21 mouse cellular contexts compared by ENCODE assay signal in the genomic region with DNA sequence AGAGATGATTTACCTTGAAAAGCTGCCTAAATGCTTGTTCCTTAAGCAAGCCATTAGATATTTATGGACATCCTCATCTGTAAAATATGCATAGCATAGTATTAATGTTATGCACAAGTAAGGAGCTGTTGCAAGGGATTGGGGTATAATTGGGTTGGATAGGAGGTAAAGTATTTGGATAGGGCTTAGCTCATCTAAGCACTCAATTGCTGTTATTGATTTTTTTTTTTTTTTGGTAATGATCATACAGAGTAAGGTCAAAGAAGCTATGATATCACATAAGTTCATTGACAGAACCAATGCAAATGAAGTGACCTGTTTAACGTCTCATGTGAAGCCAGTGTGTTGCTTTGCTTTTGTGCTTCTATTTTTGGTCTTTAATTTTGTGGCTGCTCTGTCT. TPM values are rescaled to one million over a fixed set of nuclear protein-coding genes. Genes with fewer than 3 reads are reported as not detected.
DNase-seq lines count a peak whose midpoint lies in the region; ATAC-seq and TF ChIP-seq lines count a peak whose summit lies in the region.
"Had no signal": no experiment of that assay in that cellular context is flagged by ENCODE, and none has a peak within 500 bp of the region (broad histone marks: within the 10 kb centered on the region; RNA-seq: fewer than 3 reads in every experiment).

No protein-coding gene starts in this region.

- no peak for DNase-seq in liver, postnatal 0 days
- DNase-seq in liver: no peak
- peak; percentile 14 for DNase-seq in midbrain, embryonic 11.5 days (ENCODE audit: low spot score, missing footprints)
- no peak for DNase-seq in midbrain, postnatal 0 days (ENCODE audit: low spot score)
- DNase-seq in stomach, postnatal 0 days (ENCODE audit: low spot score): no peak
- DNase-seq: adrenal gland, adult 2 months; adrenal gland, adult 8-10 months; adrenal gland, postnatal 10 days; adrenal gland, postnatal 14 days; adrenal gland, postnatal 25 days; adrenal gland, postnatal 36 days; B cell, adult 2 months; cerebellum, adult 11 months; cerebellum, adult 11-12 months; cerebellum, adult 18-20 months had no signal

- H3K4me3 ChIP-seq in liver, postnatal 0 days (ENCODE audit: low read depth, low read length): no peak overlapping the region
- H3K4me3 ChIP-seq in midbrain, embryonic 11.5 days (ENCODE audit: low read depth, low read length): no peak overlapping the region
- no peak overlapping the region for H3K4me3 ChIP-seq in midbrain, postnatal 0 days (ENCODE audit: low read depth, low read length)
- no peak overlapping the region for H3K4me3 ChIP-seq in stomach, embryonic 16.5 days (replicated peaks; ENCODE audit: low read length)
- H3K4me3 ChIP-seq in stomach, postnatal 0 days (ENCODE audit: low read depth, low read length): no peak overlapping the region

- no peak for TF ChIP-seq CTCF in liver, postnatal 0 days (IDR thresholded peaks at IDR 0.05; ENCODE audit: low read depth)
- TF ChIP-seq CTCF in midbrain, postnatal 0 days (IDR thresholded peaks at IDR 0.05): no peak
- no peak for TF ChIP-seq CTCF in stomach, postnatal 0 days (IDR thresholded peaks at IDR 0.05; ENCODE audit: low read depth)

- no peaks in the 10 kb centered on the region; the same call in 1 of the 2 replicates for H3K4me1 ChIP-seq in liver, postnatal 0 days (ENCODE audit: insufficient read depth)
- no peaks in the 10 kb centered on the region for H3K4me1 ChIP-seq in midbrain, embryonic 11.5 days (ENCODE audit: control insufficient read depth, insufficient read depth, low read length)
- no peaks in the 10 kb centered on the region for H3K4me1 ChIP-seq in midbrain, postnatal 0 days (ENCODE audit: insufficient read depth, low read length)
- H3K4me1 ChIP-seq in stomach, embryonic 16.5 days (ENCODE audit: control insufficient read depth, insufficient read depth, low read length): peaks cover 8% of the 10 kb centered on the region
- no peaks in the 10 kb centered on the region for H3K4me1 ChIP-seq in stomach, postnatal 0 days (replicated peaks; ENCODE audit: control insufficient read depth, insufficient read depth)

- no peak overlapping the region for H3K4me2 ChIP-seq in liver, postnatal 0 days (ENCODE audit: low read depth, low read length)
- no peak overlapping the region for H3K4me2 ChIP-seq in midbrain, embryonic 11.5 days
- H3K4me2 ChIP-seq in midbrain, postnatal 0 days (ENCODE audit: low read depth, low read length, poor library complexity, severe bottlenecking): no peak overlapping the region
- H3K4me2 ChIP-seq in stomach, embryonic 16.5 days (ENCODE audit: low read depth, low read length): no peak overlapping the region
- H3K4me2 ChIP-seq in stomach, postnatal 0 days (replicated peaks; ENCODE audit: low read depth): no peak overlapping the region

- no peaks in the 10 kb centered on the region for H3K9me3 ChIP-seq in liver, postnatal 0 days (ENCODE audit: low read length)
- no peaks in the 10 kb centered on the region for H3K9me3 ChIP-seq in midbrain, embryonic 11.5 days (ENCODE audit: control insufficient read depth, low read length)
- no peaks in the 10 kb centered on the region for H3K9me3 ChIP-seq in midbrain, postnatal 0 days (ENCODE audit: low read length)
- H3K9me3 ChIP-seq in stomach, embryonic 16.5 days (replicated peaks; ENCODE audit: control insufficient read depth, low read length): no peaks in the 10 kb centered on the region
- no peaks in the 10 kb centered on the region for H3K9me3 ChIP-seq in stomach, postnatal 0 days (ENCODE audit: control insufficient read depth, low read length)

- no peak for TF ChIP-seq EP300 in liver, postnatal 0 days (IDR thresholded peaks at IDR 0.05; ENCODE audit: low read depth)
- no peak for TF ChIP-seq EP300 in stomach, postnatal 0 days (optimal IDR thresholded peaks at IDR 0.05)

- ATAC-seq in liver, postnatal 0 days: peak; percentile 93
- ATAC-seq in midbrain, embryonic 11.5 days (ENCODE audit: low FRiP score): no peak
- ATAC-seq in midbrain, postnatal 0 days (ENCODE audit: low FRiP score): no peak
- no peak for ATAC-seq in stomach, embryonic 16.5 days (ENCODE audit: insufficient read depth, low FRiP score)
- ATAC-seq in stomach, postnatal 0 days (ENCODE audit: low FRiP score, low TSS enrichment): no peak
- ATAC-seq: activated CD4-positive, CD25-positive, alpha-beta regulatory T cell, adult 4 months; CD4-positive, CD25-positive, alpha-beta regulatory T cell, adult 4 months; Patski had no signal

- WGBS in liver, postnatal 0 days (ENCODE audit: insufficient replicate concordance): 47% methylated on average over 1 of the region's 1 CpGs
- 88% methylated on average over 1 of the region's 1 CpGs for WGBS in midbrain, embryonic 11.5 days
- 71% methylated on average over 1 of the region's 1 CpGs for WGBS in midbrain, postnatal 0 days
- 65% methylated on average over 1 of the region's 1 CpGs for WGBS in stomach, embryonic 16.5 days
- 33% methylated on average over 1 of the region's 1 CpGs for WGBS in stomach, postnatal 0 days

- H3K9ac ChIP-seq in liver, postnatal 0 days (replicated peaks): no peak overlapping the region
- H3K9ac ChIP-seq in midbrain, embryonic 11.5 days (ENCODE audit: low read length): no peak overlapping the region
- no peak overlapping the region for H3K9ac ChIP-seq in midbrain, postnatal 0 days (replicated peaks; ENCODE audit: low read length, poor library complexity, severe bottlenecking)
- no peak overlapping the region for H3K9ac ChIP-seq in stomach, embryonic 16.5 days (ENCODE audit: low read length)
- H3K9ac ChIP-seq in stomach, postnatal 0 days (ENCODE audit: low read length): no peak overlapping the region

- no peaks in the 10 kb centered on the region for H3K27me3 ChIP-seq in liver, postnatal 0 days (ENCODE audit: insufficient read depth, low read length)
- H3K27me3 ChIP-seq in midbrain, embryonic 11.5 days (ENCODE audit: control insufficient read depth, insufficient read depth, low read length): no peaks in the 10 kb centered on the region
- H3K27me3 ChIP-seq in midbrain, postnatal 0 days (ENCODE audit: insufficient read depth, low read length): no peaks in the 10 kb centered on the region
- no peaks in the 10 kb centered on the region for H3K27me3 ChIP-seq in stomach, embryonic 16.5 days (ENCODE audit: control insufficient read depth, insufficient read depth, low read length)
- H3K27me3 ChIP-seq in stomach, postnatal 0 days (ENCODE audit: control insufficient read depth, insufficient read depth, low read length): no peaks in the 10 kb centered on the region
- H3K27me3 ChIP-seq: CH12.LX, Patski had no signal

- peaks cover 17% of the 10 kb centered on the region for H3K36me3 ChIP-seq in liver, postnatal 0 days (replicated peaks; ENCODE audit: insufficient read depth, low read length)
- H3K36me3 ChIP-seq in midbrain, embryonic 11.5 days (ENCODE audit: control insufficient read depth, insufficient read depth, low read length): 0 out of 2 replicates have a peak, but pooled peaks cover under 1% of the 10 kb centered on the region
- peaks cover 4% of the 10 kb centered on the region; the same call in 1 of the 2 replicates for H3K36me3 ChIP-seq in midbrain, postnatal 0 days (ENCODE audit: insufficient read depth, low read length)
- peaks cover 9% of the 10 kb centered on the region; the same call in 1 of the 2 replicates for H3K36me3 ChIP-seq in stomach, embryonic 16.5 days (ENCODE audit: control insufficient read depth, insufficient read depth, low read length)
- H3K36me3 ChIP-seq in stomach, postnatal 0 days (ENCODE audit: control insufficient read depth, insufficient read depth, low read length): peaks cover 13% of the 10 kb centered on the region
- H3K36me3 ChIP-seq: G1E had no signal

- no peak overlapping the region for H3K27ac ChIP-seq in liver, postnatal 0 days (ENCODE audit: low read depth)
- H3K27ac ChIP-seq in midbrain, embryonic 11.5 days (ENCODE audit: low read depth, low read length): no peak overlapping the region
- H3K27ac ChIP-seq in midbrain, postnatal 0 days (ENCODE audit: low read depth, low read length): no peak overlapping the region
- peak overlapping the region; percentile 21; the same call in 1 of the 2 replicates for H3K27ac ChIP-seq in stomach, embryonic 16.5 days (ENCODE audit: low read length)
- H3K27ac ChIP-seq in stomach, postnatal 0 days (replicated peaks): no peak overlapping the region

RNA-seq across cellular contexts. Expression of a gene that starts 27.9 kb away (rescaled TPM):
- 55.0 and 60.0 TPM in 2 replicates for polyA plus RNA-seq in liver, postnatal 0 days (2015; fragmentation: Nextera tagmentation; extraction: Ambion mirVana)
- polyA plus RNA-seq in midbrain, embryonic 11.5 days (2014; fragmentation: Nextera tagmentation; extraction: Ambion mirVana): 147 and 151 TPM in 2 replicates
- total RNA-seq in midbrain, postnatal 0 days (2014; rRNA removed): 106 and 129 TPM in 2 replicates
- 153 and 160 TPM in 2 replicates for polyA plus RNA-seq in midbrain, postnatal 0 days (2015; fragmentation: Nextera tagmentation; extraction: Ambion mirVana)
- polyA plus RNA-seq in stomach, embryonic 16.5 days (2015; fragmentation: Nextera tagmentation; extraction: Ambion mirVana): 144 and 160 TPM in 2 replicates
- 119 and 134 TPM in 2 replicates for polyA plus RNA-seq in stomach, postnatal 0 days (2015; fragmentation: Nextera tagmentation; extraction: Ambion mirVana)
